Mouse (Mus musculus) liver, embryonic 14.5 days (tissue): Measurements from ENCODE around the gene Lman2. TPM values are rescaled to one million over a fixed set of nuclear protein-coding genes. Genes with fewer than 3 reads are reported as not detected.

Experiments used
- ATAC-seq: fragments of 200-750 bp; cut with Nextera tagmentation; 2 replicates; pipeline ENCODE4 v1.8.0; 2017; ENCODE audit warnings: moderate number of reproducible peaks, mild to moderate bottlenecking, moderate library complexity; ENCODE audit not compliant: insufficient read depth
- DNase-seq, 3 experiments: peaks; one replicate each; pipeline ENCODE4 v3.0.0-alpha.2; 2012 to 2013; ENCODE audit warnings: low read depth in 3 of 3, low spot score in 3 of 3
- H3K27ac ChIP-seq: fragments of 300-500 bp; sonication (generic); 2 replicates; pipeline ENCODE4 v1.5.1; 2014; ENCODE audit warnings: moderate library complexity, mild to moderate bottlenecking, control low read depth, inconsistent platforms
- H3K27me3 ChIP-seq: fragments of 300-500 bp; sonication (generic); 2 replicates; pipeline ENCODE4 v1.6.1; 2014; ENCODE audit warnings: mild to moderate bottlenecking, low read length, moderate library complexity; ENCODE audit not compliant: control insufficient read depth, insufficient read depth
- H3K36me3 ChIP-seq: fragments of 300-500 bp; sonication (generic); replicated peaks from 2 replicates; pipeline ENCODE4 v1.6.1; 2014; ENCODE audit warnings: low read depth; ENCODE audit not compliant: control insufficient read depth, insufficient read depth
- H3K4me1 ChIP-seq, 2 experiments: fragments of 200-500 bp in 1 of 2; fragments of 300-500 bp in 1 of 2; sonication (generic) in 1 of 2; replicated peaks; 2 replicates each; pipeline ENCODE4 v1.6.1; 2012 to 2014; ENCODE audit warnings: antibody characterized with exemption in 1 of 2, inconsistent platforms in 1 of 2, low read length in 1 of 2; ENCODE audit not compliant: control insufficient read depth in 2 of 2, insufficient read depth in 2 of 2
- H3K4me2 ChIP-seq: fragments of 300-500 bp; sonication (generic); 2 replicates; pipeline ENCODE4 v1.6.1; 2014; ENCODE audit warnings: low read depth, mild to moderate bottlenecking, control low read depth, moderate library complexity
- H3K4me3 ChIP-seq, 2 experiments: fragments of 200-500 bp in 1 of 2; fragments of 300-500 bp in 1 of 2; sonication (generic) in 1 of 2; 2 replicates each; pipeline ENCODE4 v1.5.1; 2012 to 2014; ENCODE audit warnings: low read depth in 2 of 2, low read length in 2 of 2, mild to moderate bottlenecking in 2 of 2, control low read depth in 1 of 2, inconsistent platforms in 1 of 2, moderate library complexity in 1 of 2; ENCODE audit not compliant: insufficient read depth in 1 of 2
- H3K9ac ChIP-seq: fragments of 300-500 bp; sonication (generic); replicated peaks from 2 replicates; pipeline ENCODE4 v1.6.1; 2014; ENCODE audit warnings: mild to moderate bottlenecking, control low read depth, moderate library complexity
- H3K9me3 ChIP-seq: fragments of 300-500 bp; sonication (generic); 2 replicates; pipeline ENCODE4 v1.6.1; 2016; ENCODE audit warnings: low read length, mixed read lengths; ENCODE audit not compliant: control insufficient read depth
- CTCF ChIP-seq: IDR thresholded peaks from 2 replicates; pipeline ENCODE4 v1.5.1; 2016; ENCODE audit warnings: antibody characterized with exemption, low read depth, control low read depth
- EP300 ChIP-seq: IDR thresholded peaks from 2 replicates; pipeline ENCODE4 v1.6.1; 2016; ENCODE audit warnings: antibody characterized with exemption, low read depth
- WGBS: fragments of 180-500 bp; shearing (Covaris S2); extraction: QIAGEN DNeasy Blood & Tissue Kit; methylation state at CpG from one replicate; pipeline ENCODE4 v1.1.7; 2014; ENCODE audit not compliant: insufficient replicate concordance; 5-methylcytosine and 5-hydroxymethylcytosine counted together
- polyA plus RNA-seq, 2 experiments: library from polyadenylated mRNA; depleted of rRNA in 1 of 2; stranded (reverse) in 1 of 2; unstranded in 1 of 2; fragments of >200 nt; fragmentation: Nextera tagmentation in 1 of 2; extraction: Ambion mirVana in 1 of 2; gene quantifications; 2 replicates each; pipeline versions ENCODE4 v1.2.1 to v1.2.3; 2012 to 2014

Gene Lman2
- polyA plus RNA-seq, 2 experiments: 35.3 to 50.3 TPM

DNA sequence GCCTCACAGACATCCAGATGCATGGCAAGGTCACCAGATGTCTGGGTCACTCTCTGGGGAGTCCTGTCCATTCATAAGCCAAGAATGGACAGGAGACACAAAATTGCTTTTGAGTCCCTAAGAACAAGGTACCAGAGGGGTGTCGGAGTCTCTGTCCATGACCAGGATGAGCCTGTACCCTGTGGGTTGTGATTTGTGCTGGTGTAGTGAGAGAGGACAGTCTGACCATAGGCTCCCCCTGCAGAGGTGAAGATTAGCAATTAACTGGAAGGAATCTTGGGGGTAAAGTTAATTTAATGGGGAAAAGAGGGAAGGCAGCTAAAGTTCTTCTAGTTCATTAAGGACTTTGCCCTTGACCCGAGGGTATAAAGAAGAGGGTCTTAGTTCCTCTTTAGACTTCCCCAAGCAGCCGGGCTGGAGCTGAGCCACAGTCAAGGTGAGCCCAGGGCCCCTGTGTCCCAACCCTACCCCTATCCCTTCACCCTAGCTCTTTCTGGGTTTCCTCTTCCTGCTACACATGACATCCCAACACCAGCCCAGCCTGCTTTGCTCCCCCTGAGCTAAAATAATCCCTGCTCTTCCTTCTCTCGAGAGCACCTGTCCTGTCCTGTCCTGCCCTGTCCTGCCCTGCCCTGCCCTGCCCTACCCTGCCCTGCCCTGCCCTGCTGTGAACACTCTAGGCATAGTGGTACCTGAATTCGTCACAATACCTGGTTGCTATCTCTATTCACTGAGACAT lies 36.9 kb upstream of the Lman2 start:
- Histone ChIP-seq H3K4me3 (no peak overlapping the region), H3K36me3 (no peaks in the 10 kb centered on the region), H3K4me2 (no peak overlapping the region), H3K9ac (no peak overlapping the region), H3K27me3 (peaks cover 4% of the 10 kb centered on the region), H3K9me3 (no peaks in the 10 kb centered on the region), H3K27ac (no peak overlapping the region), H3K4me1 (no peaks in the 10 kb centered on the region)
- TF ChIP-seq CTCF (no peak), EP300 (no peak)
- no peak for ATAC-seq
- WGBS: 28% methylated on average over 5 of the region's 5 CpGs
- no peak for DNase-seq

DNA sequence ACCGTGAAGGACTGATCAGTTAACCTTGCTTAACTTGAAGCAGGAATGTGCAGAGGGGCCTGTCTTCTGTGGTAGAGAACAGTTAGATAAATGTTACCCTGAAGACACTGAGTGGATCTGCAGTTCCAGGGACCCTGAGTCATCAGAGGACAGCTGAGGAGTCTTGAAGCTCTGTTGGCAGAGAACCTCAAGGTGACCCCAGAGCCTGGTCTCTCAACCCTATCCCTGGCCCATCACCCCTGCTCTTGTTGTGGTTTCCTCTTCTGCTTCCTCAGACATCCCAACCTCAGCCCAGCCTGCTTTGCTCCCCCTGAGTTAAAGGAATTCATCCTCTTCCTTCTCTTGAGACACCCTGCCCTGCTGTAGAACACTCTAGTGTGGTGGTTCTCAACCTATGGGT lies 35.5 kb upstream of the Lman2 start, which contains the start of gene Slc34a1:
Gene Slc34a1, plus strand, starts transcription at position 100 of the 400 bp plus-strand sequence.
- peaks cover 0 to 2% of the 10 kb centered on the region in 2 experiments; a peak in 1 of 4 replicates for H3K4me1 ChIP-seq
- H3K4me3 ChIP-seq: no peak within 1 kb of the TSS
- no peaks in the 10 kb centered on the region for H3K9me3 ChIP-seq
- no peak for DNase-seq
- H3K9ac ChIP-seq: no peak within 1 kb of the TSS
- H3K36me3 ChIP-seq: no peaks in the 10 kb centered on the region
- TF ChIP-seq CTCF (no peak), EP300 (no peak)
- no peak within 1 kb of the TSS for H3K4me2 ChIP-seq
- WGBS: 50% methylated on average over 1 of the region's 1 CpGs
- no peak for ATAC-seq
- H3K27ac ChIP-seq: no peak within 1 kb of the TSS
- no peaks in the 10 kb centered on the region; the same call in 1 of the 2 replicates for H3K27me3 ChIP-seq

DNA sequence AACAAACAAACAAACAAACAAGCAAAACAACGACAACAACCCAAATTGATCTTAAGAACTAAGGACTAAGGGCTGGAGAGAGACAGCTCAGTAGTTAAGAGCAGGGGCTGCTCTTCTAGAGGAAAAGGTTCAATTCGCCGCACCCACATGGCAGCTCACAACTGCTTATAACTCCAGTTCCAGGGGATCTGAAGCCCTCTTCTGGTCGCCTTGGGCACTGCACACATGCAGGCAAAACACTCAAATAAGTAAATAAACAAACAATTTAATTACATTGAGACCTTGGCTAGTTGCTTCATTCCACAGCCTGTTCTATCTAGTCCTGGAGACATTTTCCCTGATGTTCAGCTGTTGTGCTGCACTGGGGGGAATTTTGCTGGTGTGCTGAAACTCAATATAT lies 30.4 kb upstream of the Lman2 start:
- H3K27ac ChIP-seq: no peak overlapping the region
- no peaks in the 10 kb centered on the region; the same call in 1 of the 2 replicates for H3K27me3 ChIP-seq
- no peak overlapping the region for H3K4me2 ChIP-seq
- H3K9me3 ChIP-seq: no peaks in the 10 kb centered on the region
- peaks cover 0 to 4% of the 10 kb centered on the region in 2 experiments; a peak in 1 of 4 replicates for H3K4me1 ChIP-seq
- no peak overlapping the region for H3K4me3 ChIP-seq
- ATAC-seq (no peak), DNase-seq (peak in 1 of 3 experiments; percentile 27)
- no peak overlapping the region for H3K9ac ChIP-seq
- 55% methylated on average over 4 of the region's 4 CpGs for WGBS
- no peaks in the 10 kb centered on the region for H3K36me3 ChIP-seq
- no peak for TF ChIP-seq EP300
- TF ChIP-seq CTCF: peak; percentile 73

DNA sequence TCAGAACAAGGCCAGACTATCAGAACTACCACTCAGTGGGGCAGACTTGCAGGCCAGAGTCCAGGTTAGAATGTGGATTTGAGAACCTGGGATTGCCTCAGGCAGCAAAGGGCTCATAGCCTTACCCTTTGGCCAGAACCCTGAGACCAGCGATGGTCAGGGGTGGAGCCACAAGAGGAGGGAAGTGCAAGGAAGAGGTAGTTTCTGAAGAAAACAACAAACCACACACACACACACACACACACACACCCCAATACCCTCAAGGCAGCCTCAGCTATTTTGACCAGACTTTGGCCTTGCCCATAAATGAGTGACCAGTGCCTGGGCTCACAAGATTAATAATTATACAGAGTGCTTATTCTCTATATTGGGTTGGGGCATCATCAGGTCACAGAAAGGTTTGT lies 29.0 kb upstream of the Lman2 start:
- ATAC-seq: peak; percentile 32; the same call in 1 of the 2 replicates
- Histone ChIP-seq H3K9ac (no peak overlapping the region), H3K4me2 (no peak overlapping the region), H3K36me3 (no peaks in the 10 kb centered on the region), H3K4me3 (no peak overlapping the region), H3K27ac (peak overlapping the region; percentile 23), H3K4me1 (peaks cover 0 to 4% of the 10 kb centered on the region in 2 experiments; a peak in 1 of 4 replicates), H3K9me3 (no peaks in the 10 kb centered on the region), H3K27me3 (no peaks in the 10 kb centered on the region; the same call in 1 of the 2 replicates)
- 42% methylated on average over 1 of the region's 1 CpGs for WGBS
- DNase-seq: no peak
- no peak for TF ChIP-seq CTCF
- no peak for TF ChIP-seq EP300

DNA sequence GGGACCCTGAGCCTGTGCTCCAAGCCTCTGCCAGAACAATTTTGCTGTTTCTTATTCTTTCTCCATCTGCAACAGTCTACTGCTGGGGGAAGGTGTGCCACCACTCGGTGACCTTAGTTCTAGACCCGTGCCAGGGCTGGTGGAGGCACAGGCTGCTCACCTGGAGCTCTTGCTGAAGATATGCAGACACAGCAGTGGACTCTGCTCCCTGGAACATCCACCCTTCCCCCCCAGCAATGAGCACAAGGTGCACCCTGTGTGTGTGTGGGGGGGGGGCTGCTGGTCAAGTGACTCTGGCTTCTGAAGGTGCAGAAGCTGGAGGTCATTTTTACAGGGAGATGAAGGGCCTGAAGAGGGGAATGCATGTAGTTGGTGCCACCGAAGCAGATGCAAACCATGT lies 28.1 kb upstream of the Lman2 start:
- Histone ChIP-seq H3K4me3 (no peak overlapping the region), H3K9ac (no peak overlapping the region), H3K36me3 (no peaks in the 10 kb centered on the region), H3K27me3 (no peaks in the 10 kb centered on the region), H3K9me3 (no peaks in the 10 kb centered on the region), H3K4me1 (peaks cover 0 to 4% of the 10 kb centered on the region in 2 experiments; a peak in 1 of 4 replicates), H3K4me2 (no peak overlapping the region), H3K27ac (no peak overlapping the region)
- no peak for ATAC-seq
- TF ChIP-seq EP300 (no peak), CTCF (no peak)
- 59% methylated on average over 3 of the region's 3 CpGs for WGBS
- no peak for DNase-seq
